Mouse (Mus musculus) thymus, postnatal 4 days (tissue): Measurements from ENCODE around the gene Adamts12.

Experiments used
- DNase-seq: peaks from one replicate; pipeline ENCODE4 v3.0.0; 2021

Gene Adamts12

DNA sequence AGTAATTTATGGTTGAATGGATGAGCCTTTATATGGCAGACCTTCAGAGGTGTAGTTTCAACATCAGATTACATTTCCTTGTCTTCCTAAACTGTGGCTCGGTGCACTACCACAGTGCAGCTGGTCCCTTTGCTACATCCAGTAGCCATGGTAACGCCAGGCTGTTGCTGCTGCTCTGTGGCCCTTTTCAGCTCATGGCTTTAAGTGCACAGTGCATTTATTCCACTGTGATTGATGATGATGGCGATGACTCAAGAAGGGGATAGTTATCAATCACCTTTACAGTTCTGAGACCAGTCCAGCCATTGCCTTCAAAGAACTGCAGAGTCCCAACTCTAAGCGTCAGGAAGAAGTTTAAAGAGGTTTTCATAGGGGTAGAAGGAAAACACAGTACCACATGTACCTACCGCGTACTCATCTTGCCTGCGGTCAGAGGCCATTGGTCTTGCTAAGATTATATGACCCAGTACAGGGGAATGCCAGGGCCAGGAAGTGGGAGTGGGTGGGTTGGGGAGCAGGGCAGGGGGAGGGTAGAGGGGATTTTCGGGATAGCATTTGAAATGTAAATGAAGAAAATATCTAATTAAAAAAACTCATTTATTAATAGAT, 18.5 kb downstream of the Adamts12 start:
- no peak for DNase-seq

DNA sequence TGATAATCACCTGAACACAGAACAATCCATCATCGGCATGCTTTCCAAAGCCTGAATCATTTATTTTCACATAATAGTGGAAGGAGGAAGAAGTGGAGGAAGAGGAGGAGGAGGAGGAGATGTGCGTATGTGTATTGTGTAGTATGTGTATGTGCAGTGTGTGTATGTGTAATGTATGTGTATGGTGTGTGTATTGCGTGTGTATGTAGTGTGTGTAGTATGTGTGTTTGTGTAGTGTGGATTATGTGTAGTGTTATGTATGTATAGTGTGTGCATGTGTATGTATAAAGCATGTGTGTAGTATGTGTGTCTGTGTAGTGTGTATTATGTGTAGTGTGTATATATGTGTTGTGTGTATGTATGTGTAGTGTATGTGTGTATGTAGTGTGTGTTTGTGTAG, 19.1 kb downstream of the Adamts12 start:
- no peak for DNase-seq

DNA sequence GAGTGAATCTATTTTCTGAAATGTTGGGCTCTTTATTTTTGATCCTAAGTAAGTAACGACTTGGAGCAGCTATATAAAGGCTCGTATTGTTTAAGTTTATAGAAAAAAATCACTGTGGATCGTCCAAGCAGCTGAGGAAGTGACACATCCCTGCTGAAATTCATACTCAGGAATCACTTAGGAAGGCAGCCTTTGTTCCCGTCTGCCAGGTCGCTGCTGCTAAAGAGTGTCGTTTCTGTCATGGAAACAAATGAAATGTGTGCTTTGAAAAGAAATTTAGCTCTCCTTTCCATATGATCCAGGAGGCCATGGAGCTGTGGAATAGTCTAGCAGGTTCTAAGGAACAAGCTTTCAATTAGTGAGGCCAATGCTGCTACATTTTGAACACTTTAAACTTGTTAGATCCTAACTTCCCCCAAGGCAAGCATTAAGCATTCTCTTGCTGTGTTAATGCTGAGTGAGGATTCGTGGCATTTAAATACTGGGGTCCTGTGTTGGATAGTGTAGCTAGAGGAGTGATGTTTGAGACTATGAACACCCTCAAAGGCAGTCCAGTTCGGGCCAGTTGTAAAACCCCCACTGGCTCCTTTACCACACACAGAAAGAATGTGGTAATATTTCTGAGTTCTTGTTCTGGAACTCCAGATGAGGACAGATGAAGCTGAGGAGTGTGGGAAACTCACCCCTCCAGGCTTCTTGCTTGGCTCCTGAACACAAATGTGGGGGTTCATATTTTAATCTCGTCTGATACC, 19.8 kb downstream of the Adamts12 start:
- no peak for DNase-seq

DNA sequence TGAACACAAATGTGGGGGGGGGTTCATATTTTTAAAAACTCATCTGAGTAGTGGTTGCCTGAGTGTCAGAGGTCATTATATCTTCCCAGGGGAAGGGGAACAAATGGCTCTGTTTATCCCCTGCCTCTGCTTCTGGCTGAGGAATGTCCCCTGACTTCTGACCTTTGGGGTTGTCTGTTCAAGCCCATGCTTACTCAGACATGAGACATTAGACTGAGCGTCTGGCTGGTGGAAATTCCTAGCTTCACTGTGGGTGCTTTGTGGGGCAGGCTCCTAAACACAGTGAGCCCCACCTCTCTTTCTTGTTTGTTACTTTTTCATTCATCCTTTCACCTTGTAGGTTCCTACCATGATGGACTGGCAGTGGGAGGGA, 20.4 kb downstream of the Adamts12 start:
- no peak for DNase-seq

DNA sequence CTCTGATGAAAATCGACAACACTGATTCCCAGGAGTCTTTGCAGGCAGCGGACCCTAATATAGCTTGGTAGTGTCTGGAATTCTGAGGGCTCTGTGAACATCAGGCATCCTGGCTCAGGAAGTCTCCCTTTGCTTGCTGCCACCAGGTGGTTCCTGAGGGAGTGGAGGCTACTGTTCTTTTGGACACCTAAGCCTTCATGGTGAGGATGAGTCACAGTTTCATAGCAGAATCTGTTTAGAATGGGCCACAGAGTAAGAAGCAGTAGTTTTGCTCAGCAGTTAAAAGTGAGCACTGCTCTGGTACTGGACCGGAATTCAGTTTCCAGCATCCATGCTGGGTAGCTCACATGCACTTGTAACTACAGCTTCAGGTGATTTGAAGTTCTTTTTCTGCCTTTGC, 24.9 kb downstream of the Adamts12 start:
- DNase-seq = no peak

DNA sequence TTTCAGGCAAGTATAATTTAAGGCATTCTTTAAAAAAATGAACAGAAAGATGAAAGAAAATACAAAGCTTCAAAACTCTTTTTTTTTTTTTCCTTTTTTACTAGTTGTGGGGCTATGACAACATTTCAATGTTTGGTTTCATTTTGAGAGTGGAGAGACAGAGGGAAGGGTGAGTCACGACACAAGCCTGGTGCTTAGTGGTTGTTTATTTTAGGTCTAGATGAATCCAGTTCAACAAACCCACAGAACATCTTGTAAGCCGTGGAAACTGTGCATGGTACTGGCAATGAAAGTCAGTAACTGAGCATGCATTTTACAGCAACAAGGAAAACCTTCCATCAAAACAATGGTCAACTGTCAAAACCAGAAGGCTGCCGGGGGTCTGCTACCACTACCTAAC, 31.0 kb downstream of the Adamts12 start:
- no peak for DNase-seq

DNA sequence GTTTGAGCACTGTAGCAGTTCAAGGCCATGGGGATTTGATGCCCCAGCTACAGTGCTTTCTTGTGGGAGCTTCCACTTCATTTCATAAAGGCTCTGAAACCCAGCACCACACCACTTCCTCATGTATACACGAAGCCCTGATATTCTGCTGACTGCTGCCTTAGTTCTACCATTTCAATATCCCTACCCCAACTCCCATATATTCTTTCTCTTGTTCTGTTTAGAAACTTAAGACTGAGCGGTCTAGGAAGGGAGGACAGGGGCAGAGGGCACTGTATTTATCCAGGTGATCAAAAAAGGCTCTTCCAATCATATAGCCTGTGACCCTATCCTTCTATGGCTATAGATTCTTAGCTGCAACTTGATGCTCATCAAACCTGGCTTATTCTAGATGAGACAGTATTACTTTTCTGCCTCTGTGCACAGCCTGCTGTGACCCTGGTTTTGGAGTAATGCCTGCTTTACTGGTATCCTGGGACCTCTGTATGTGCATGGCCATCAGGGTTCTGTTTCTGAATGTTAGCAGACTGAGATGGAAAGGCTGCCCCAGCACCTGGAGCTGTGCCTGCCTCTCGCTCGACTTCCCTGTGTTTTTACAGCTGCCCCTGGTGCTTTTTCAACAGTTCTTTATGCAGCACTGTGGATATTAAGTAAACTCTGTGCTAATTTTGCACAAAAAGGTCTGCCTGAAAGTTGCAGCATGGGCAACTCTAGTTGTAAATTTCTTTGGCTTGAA, 33.5 kb downstream of the Adamts12 start:
- no peak for DNase-seq

DNA sequence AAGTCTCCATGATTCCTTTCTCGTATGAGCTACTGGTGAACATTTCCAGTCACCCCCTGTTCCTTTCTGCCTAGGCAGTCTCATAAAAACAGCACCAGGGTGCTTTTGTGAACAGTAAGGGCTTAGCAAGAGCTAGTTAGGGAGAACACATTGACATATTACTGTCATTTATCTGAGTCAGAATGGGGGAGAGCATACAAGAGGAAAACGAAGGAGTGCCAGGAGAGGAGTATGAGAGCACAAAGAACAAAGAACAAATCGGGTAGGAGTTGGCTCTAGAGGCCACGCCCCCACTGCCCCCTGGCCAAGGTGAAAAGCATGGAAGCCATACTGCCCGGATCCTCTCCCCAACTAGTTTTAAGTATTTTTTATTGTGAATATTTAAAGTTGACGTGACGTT, 34.4 kb downstream of the Adamts12 start:
- DNase-seq = no peak

DNA sequence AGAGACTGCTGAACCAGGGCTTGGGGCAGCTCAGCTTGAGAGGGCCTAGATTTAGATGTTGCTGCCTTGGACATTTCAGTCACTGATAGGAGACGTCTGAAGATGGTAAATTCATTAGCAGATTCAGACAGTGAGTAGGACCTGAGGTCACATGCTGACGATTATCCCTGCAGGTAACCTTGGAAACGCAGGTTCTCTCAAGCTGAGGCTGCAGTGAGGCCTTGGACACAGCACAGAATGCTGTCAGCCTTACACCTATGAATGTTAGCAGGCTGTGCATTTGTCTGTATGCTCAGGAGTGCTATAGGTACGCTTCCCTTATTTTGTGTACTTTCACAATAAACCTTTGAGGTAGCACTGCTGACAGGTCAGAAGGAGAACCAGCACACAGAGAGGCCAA, 36.3 kb downstream of the Adamts12 start:
- no peak for DNase-seq

DNA sequence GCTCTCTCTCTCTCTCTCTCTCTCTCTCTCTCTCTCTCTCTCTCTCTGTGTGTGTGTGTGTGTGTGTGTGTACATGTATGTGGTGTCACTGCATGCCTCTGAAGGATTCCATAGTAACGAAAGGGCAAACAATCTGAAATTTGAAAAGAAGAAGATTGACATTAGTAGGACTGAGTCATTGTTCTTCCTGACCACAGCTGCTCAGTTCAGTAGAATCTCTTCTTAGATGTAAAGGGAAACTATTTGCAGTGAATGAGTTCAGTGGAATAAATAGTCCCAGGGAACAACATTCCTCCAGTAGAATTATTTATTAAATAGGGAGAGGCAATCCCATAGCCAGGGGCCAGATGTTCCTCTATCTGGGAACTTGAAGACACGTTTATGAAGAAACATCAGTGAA, 40.5 kb downstream of the Adamts12 start:
- no peak for DNase-seq

DNA sequence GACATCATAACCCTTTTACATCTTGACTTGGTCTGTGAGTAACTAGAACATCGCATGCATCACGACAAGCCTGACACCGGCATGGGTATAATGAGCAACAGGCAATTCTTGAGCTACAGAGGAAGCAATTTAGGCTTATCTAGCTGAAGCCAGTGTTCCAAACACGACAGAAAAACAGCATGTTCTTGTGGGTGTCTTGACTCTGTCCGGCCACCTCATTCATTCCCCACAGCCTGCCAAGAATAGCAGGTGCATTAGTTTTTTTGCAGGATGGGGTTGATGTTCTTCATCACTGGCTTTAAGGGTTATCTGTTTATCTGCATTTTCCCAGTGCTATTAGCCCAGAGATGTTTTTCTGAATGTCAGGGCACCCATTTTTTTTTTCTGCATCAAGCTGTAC, 42.8 kb downstream of the Adamts12 start:
- no peak for DNase-seq

DNA sequence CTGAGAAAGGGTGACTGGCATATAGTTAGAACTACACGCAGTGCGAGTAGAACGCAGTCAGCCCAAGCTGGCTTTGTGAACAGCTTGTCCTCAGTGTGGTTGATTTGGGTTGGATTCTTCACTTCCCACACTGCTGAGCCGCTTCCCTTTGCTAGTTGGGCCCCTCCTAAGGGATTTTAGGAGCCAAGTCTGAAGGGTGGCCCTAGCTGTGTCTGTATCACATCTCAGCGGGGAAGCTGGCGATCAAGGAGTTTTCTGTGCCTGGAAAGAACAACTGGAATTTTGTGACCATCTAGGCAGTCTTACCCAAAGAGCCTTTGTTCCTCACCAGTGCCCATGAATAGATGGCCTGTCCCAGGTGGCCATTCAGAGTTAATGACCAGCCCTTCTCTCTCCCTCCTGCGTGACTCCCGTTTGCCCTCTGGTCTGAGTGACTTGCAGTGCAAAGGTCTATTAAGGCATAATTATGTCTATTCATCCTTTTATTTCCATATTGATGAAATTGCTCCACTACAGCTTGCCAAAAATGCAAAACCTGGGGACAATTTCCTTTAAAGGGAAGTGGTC, 50.1 kb downstream of the Adamts12 start:
- no peak for DNase-seq

DNA sequence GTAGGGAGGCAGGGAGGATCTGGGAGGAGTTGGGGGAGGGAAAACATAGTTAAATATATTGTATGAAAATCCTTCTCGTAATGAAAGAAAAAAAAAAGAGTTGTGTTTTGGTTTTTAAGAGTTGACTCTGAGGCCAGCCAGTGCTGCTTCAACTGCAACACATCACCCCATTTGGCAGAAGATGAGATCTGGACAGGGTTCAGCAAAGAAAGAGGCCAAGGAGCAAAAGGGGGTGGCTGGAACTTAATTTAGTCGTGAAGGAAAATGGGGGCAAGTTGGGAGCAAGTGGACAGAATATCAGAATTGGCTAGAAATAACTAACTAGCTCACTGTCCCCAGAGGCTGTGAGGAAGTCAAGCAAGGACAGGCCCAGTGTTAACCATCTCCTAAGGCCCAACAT, 51.7 kb downstream of the Adamts12 start:
- DNase-seq = no peak

DNA sequence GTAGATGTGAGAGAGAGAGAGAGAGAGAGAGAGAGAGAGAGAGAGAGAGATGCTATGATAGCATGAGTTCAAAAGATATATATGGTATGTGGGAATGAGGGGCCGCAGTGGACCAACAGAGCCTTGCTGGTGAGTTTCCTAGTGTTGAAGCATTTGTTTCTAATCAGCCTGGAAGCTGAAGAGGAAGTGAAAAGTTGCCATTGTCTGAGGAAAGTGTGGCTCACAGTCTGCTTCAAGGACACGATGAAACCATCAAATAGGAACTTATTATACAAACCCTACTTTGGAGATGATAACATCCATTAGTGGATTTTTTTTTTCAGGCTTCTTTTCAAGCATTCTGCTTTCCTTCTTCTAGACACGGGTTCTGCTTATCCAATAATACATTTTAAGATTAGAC, 52.3 kb downstream of the Adamts12 start:
- no peak for DNase-seq

DNA sequence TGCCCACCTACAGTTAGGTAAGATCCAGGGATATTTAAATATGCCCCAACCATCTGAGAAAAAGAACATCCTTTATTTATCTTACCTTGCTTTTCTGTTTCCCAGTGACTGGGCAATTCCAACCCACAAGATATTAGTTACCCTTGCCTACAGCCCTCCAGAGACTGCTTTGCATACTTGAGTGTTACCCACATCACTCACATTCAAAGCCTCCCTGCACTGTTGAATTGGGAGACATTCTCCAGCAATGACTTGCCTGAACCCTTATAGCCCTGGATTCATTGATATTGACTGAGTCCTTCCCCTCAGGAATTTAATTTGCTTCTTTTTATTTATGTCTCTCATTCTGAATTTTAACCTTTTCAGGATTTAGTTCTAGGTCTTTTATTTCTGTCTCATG, 53.8 kb downstream of the Adamts12 start:
- DNase-seq = no peak

DNA sequence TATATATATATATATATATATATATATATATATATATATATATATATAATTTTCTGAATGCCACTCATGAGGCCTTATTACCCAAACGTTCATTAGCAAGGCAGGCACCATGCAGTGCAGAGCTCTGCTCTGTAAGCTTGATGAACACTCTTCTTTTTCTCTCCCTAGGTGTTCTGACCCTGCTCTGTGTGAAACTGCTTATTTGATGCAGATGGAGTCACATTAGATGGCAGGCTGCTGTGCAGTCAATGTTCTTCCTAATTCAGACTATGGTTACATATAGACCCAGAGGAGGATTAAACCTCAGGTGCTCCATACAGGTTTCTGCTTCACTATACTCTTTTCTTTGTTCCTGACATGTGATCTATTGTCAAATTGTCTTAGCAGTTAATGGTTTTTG, 57.1 kb downstream of the Adamts12 start:
- DNase-seq = no peak

DNA sequence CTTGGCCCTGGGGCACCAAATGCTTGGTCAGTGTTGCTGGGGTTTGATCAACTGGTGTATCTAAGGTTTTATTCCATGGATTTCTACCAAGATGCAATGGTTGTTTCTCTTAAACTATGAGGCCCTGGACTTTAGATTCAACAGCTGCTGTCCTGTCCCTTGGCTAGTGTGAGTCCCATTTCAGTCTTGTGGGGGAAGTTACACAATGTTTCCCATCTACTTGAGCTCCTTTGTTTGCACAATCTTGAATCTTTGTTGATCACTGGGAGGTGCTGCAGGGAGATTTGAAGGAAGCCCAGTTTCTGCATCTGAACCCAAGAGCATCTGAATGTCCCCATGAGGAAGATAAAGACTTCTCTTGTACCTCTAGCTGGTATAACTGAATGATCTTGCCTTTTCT, 60.8 kb downstream of the Adamts12 start:
- DNase-seq = no peak

DNA sequence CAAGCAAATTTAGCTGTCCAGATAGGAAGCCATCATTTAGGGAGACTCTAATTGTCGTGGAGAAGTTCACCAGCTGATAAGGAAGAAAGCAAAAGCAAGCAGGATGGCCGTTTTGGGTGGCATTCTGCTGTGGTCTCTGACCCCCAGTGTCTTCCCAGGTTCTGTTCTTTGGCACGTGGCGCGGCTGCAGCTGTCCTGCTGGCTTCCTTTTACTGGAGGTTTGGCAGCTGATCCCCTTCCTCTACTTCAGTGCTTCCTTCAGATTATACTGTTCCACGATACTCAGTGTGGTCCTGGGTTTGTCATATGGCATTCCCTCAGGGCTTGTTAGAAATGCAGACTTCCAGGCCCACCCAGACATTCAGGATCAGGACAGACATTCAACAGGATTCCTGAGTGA, 63.9 kb downstream of the Adamts12 start:
- no peak for DNase-seq

DNA sequence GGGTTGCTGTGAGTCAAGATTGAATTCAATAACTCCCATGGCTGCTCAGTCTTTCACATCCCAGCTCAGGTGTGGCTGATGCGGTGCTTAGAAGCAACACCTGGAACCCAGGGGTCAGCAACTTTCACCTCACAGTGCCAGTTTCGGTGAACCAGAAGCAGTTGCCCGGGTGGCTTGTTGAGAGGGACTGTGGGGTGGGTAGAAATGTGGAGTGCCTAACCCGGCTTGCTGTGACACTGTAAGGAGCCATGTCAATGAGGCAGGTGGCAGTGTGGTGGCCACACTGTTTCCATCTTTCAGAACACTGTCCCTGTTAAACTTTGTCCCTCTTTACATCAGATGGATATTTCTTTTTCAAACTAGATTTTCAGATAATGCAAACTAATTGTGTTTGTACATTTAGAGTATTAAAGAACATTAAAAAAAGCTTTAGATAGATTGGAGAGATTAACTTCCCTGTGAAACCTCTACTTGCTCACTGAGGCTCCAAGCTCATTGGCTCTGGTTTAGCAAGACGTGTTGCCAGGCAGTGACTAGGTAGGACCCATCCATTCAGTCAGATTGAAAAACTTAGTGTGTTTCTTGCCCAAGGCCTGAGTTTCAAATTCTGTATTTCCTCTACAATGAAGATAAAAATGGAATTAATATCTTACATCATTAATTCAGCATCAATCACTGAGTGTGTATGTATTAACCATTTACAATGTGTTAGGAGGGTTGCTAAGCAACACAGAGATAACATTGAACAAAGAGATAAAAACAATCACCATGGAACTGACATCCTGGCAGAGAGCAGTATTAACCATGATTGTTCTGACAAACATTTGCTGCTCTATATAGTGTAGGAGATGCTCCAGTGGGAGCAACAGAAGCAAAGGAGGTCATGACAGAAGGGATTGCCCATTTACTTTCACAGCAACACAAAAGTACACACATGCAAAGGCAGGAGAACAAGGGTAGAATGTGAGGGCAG, 68.3 kb downstream of the Adamts12 start:
- no peak for DNase-seq

DNA sequence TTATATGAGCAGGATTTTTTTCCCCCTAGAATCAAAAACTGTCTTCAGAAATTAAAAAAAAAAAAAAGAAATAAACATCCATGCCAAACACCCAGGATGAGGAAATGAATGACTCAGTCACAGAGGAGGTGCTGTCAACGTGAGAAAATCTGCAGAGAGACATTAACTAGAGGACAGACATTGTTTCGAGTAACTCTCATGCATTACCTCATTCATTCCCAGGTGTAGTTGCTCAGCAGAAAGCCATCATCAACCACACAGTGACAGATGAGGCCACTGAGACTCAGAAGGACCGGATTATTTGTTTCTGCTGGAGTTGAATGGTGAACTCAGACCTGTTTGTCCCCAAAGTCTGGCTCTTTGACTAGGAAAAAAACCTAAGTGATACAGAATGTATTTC, 81.0 kb downstream of the Adamts12 start:
- no peak for DNase-seq

DNA sequence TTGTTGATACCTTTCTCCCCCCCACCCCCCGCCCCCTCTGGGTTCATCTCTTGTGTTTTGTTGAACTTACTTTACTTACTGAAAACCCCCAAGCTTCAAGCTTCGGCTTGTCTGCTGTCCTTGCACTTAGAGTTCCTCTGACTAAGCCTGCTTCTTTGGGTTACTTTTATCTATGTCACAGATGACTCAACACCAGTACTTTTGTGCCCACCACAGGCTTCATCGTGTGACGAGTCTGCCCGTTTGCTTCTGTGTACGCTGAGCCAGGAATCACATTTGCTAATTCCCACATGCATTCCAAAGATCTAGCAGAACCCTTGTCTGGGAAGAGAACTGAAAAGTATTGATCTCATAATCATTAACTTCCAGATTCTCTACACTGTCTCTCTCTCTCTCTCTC, 94.8 kb downstream of the Adamts12 start:
- no peak for DNase-seq

DNA sequence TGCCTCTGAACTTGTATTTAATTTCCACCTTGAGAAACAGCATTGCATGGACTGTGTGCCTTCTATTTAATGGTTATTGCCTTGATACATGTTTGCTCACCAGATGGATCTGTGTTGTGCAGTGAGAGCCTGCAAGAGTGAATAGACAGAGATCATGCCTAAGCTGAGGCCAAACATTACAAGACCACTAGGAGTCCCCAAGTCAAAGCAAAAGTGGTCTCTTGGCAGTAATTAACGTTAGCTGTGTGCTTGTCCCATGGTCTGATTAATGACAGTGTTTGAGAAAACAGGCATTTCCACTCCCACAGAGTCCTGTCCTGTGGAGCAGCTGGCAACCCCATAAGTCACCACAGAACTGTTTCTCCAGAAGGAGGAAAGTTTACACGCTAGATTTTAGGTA, 96.2 kb downstream of the Adamts12 start:
- no peak for DNase-seq

DNA sequence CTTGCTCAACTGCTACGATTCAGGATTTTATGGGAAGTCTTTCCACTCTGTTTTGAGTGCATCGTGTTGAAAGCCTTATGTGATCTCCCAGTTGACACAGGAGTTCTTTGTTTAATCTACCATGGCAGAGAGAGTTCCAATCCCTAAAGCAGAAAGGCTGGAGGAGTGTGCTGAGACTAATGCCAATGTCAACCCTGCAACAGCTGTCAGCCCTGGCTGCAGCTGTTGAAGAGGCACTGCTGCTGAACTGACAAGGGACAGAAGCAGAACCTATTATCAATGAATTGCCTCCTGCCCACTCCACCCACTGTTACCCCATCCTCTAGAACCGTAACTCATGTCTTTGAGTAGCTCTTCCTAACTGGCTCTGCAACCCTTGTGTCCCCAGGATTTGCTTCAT, 101.3 kb downstream of the Adamts12 start:
- DNase-seq = no peak
